Mouse (Mus musculus) cerebellum, adult 2 months (tissue): Measurements from ENCODE around the gene Ms4a8a. TPM values are rescaled to one million over a fixed set of nuclear protein-coding genes. Genes with fewer than 3 reads are reported as not detected.
A peak's percentile ranks its signal among the peaks of the same experiment; 100 is the strongest.
"Not testable (repeated sequence)": the region's sequence is repeated elsewhere in the genome, so short reads cannot be mapped to it uniquely, and the experiment has no call there.

Source experiments
- DNase-seq, 2 experiments: peaks; one replicate each; pipeline ENCODE4 v3.0.0; 2021
- H3K27ac ChIP-seq: fragments of 200-500 bp; 2 replicates; pipeline ENCODE4 v1.5.1; 2012; ENCODE audit warnings: low read length, control low read depth, inconsistent platforms; ENCODE audit not compliant: insufficient read depth
- H3K27me3 ChIP-seq: fragments of 200-500 bp; 2 replicates; pipeline ENCODE4 v1.6.1; 2012; ENCODE audit warnings: inconsistent platforms, mild to moderate bottlenecking, low read length, moderate library complexity; ENCODE audit not compliant: control insufficient read depth, insufficient read depth
- H3K4me1 ChIP-seq: fragments of 200-500 bp; 2 replicates; pipeline ENCODE4 v1.6.1; 2011; ENCODE audit warnings: low read length; ENCODE audit not compliant: control insufficient read depth, insufficient read depth
- H3K4me3 ChIP-seq: fragments of 200-500 bp; replicated peaks from 2 replicates; pipeline ENCODE3; 2011; ENCODE audit warnings: mild to moderate bottlenecking, low read depth, low read length, control low read depth; ENCODE audit not compliant: insufficient read depth
- CTCF ChIP-seq: fragments of 200-500 bp; IDR thresholded peaks from 2 replicates; pipeline ENCODE4 v1.5.1; 2011; ENCODE audit warnings: low read depth, mild to moderate bottlenecking, control low read depth, low read length, moderate library complexity, borderline replicate concordance; ENCODE audit not compliant: insufficient read depth
- POLR2A ChIP-seq: fragments of 200-500 bp; IDR thresholded peaks from 2 replicates; pipeline ENCODE4 v1.6.1; 2011; ENCODE audit warnings: low read length, control low read depth, borderline replicate concordance; ENCODE audit not compliant: insufficient read depth
- WGBS: fragments of 180-500 bp; shearing (Covaris S2); methylation state at CpG from one replicate; pipeline ENCODE4 v1.1.7; 2018; 5-methylcytosine and 5-hydroxymethylcytosine counted together
- polyA plus RNA-seq: library from polyadenylated mRNA; depleted of rRNA; stranded (reverse); fragments of >200 nt; gene quantifications from 2 replicates; pipeline ENCODE4 v1.2.3, GENCODE M21; 2012; rRNA removed

Gene Ms4a8a
- polyA plus RNA-seq: not detected in 2 replicates

GRCm38 (mm10) chr19:11080934-11081333 is at the start of gene Ms4a8a:
TSS of gene Ms4a8a (minus strand) at chr19:11081102.
- no peaks in the 10 kb centered on the region for H3K4me1 ChIP-seq
- no peak for DNase-seq
- no peak within 1 kb of the TSS for H3K27ac ChIP-seq
- H3K27me3 ChIP-seq: no peaks in the 10 kb centered on the region
- no peak within 1 kb of the TSS for H3K4me3 ChIP-seq
- 82% methylated on average over 4 of the region's 4 CpGs for WGBS
- TF ChIP-seq POLR2A: no peak
- no peak for TF ChIP-seq CTCF

- no peak overlapping the region for H3K27ac ChIP-seq
- H3K4me1 ChIP-seq: no peaks in the 10 kb centered on the region
- TF ChIP-seq CTCF: no peak
- TF ChIP-seq POLR2A: no peak
- no peak overlapping the region for H3K4me3 ChIP-seq
- DNase-seq: no peak
- WGBS: 87% methylated on average over 1 of the region's 1 CpGs
- no peaks in the 10 kb centered on the region for H3K27me3 ChIP-seq
Measured at GRCm38 (mm10) chr19:11129702-11130101, 48.8 kb upstream of the Ms4a8a start.

- peak; percentile 16 to 46 for DNase-seq
- not testable (repeated sequence) for H3K27me3 ChIP-seq, H3K4me1 ChIP-seq, H3K27ac ChIP-seq
- WGBS: 3% methylated on average over 18 of the region's 38 CpGs
- peak overlapping the region; percentile 89 for H3K4me3 ChIP-seq
Measured at GRCm38 (mm10) chr19:11121016-11121420, 40.1 kb upstream of the Ms4a8a start.

GRCm38 (mm10) chr19:11119338-11119737 is 38.4 kb upstream of the Ms4a8a start:
- Histone ChIP-seq H3K27me3 (no peaks in the 10 kb centered on the region), H3K4me3 (no peak overlapping the region), H3K4me1 (no peaks in the 10 kb centered on the region), H3K27ac (no peak overlapping the region)
- TF ChIP-seq CTCF (no peak), POLR2A (no peak)
- no peak for DNase-seq
- WGBS: 70% methylated on average over 2 of the region's 2 CpGs

- 59% methylated on average over 3 of the region's 3 CpGs for WGBS
- no peak for DNase-seq
- Histone ChIP-seq H3K4me3 (no peak overlapping the region), H3K27ac (no peak overlapping the region), H3K4me1 (no peaks in the 10 kb centered on the region), H3K27me3 (no peaks in the 10 kb centered on the region)
- TF ChIP-seq POLR2A: no peak
- TF ChIP-seq CTCF: no peak
Measured at GRCm38 (mm10) chr19:11107746-11108145, 26.8 kb upstream of the Ms4a8a start.

- 64% methylated on average over 1 of the region's 1 CpGs for WGBS
Measured at GRCm38 (mm10) chr19:11101880-11102279, 21.0 kb upstream of the Ms4a8a start.

GRCm38 (mm10) chr19:11098401-11098800 is 17.5 kb upstream of the Ms4a8a start:
- H3K4me3 ChIP-seq: no peak overlapping the region

More at GRCm38 (mm10) chr19:11101880-11102279, 21.0 kb upstream of the Ms4a8a start:
- no peak overlapping the region for H3K4me3 ChIP-seq
- no peak for DNase-seq
- TF ChIP-seq CTCF (no peak), POLR2A (no peak)
- H3K27ac ChIP-seq: no peak overlapping the region
- H3K27me3 ChIP-seq: no peaks in the 10 kb centered on the region
- no peaks in the 10 kb centered on the region for H3K4me1 ChIP-seq

GRCm38 (mm10) chr19:11092131-11092530 is 11.2 kb upstream of the Ms4a8a start:
- 3% methylated on average over 50 of the region's 50 CpGs for WGBS
- not testable (repeated sequence) for DNase-seq, H3K4me3 ChIP-seq, H3K4me1 ChIP-seq, H3K27ac ChIP-seq, H3K27me3 ChIP-seq

More at GRCm38 (mm10) chr19:11098401-11098800, 17.5 kb upstream of the Ms4a8a start:
- TF ChIP-seq POLR2A (no peak), CTCF (no peak)
- WGBS: 76% methylated on average over 3 of the region's 3 CpGs
- no peak for DNase-seq
- H3K27ac ChIP-seq: no peak overlapping the region
- H3K27me3 ChIP-seq: no peaks in the 10 kb centered on the region
- H3K4me1 ChIP-seq: no peaks in the 10 kb centered on the region

GRCm38 (mm10) chr19:11070364-11070763 is 10.5 kb downstream of the Ms4a8a start:
- Histone ChIP-seq H3K4me1 (no peaks in the 10 kb centered on the region), H3K27me3 (no peaks in the 10 kb centered on the region), H3K4me3 (no peak overlapping the region), H3K27ac (no peak overlapping the region)
- 73% methylated on average over 3 of the region's 3 CpGs for WGBS
- TF ChIP-seq POLR2A: no peak
- no peak for TF ChIP-seq CTCF
- DNase-seq: no peak
